Mouse (Mus musculus): ENCODE data around the gene Eif4e1b. TPM values are rescaled to one million over a fixed set of nuclear protein-coding genes. Genes with fewer than 3 reads are reported as not detected.
A peak's percentile ranks its signal among the peaks of the same experiment; 100 is the strongest.
"Not testable (repeated sequence)": the region's sequence is repeated elsewhere in the genome, so short reads cannot be mapped to it uniquely, and the experiment has no call there.

Eif4e1b gene
- polyA plus RNA-seq, 1 experiment from 2014 or later = not detected

DNA sequence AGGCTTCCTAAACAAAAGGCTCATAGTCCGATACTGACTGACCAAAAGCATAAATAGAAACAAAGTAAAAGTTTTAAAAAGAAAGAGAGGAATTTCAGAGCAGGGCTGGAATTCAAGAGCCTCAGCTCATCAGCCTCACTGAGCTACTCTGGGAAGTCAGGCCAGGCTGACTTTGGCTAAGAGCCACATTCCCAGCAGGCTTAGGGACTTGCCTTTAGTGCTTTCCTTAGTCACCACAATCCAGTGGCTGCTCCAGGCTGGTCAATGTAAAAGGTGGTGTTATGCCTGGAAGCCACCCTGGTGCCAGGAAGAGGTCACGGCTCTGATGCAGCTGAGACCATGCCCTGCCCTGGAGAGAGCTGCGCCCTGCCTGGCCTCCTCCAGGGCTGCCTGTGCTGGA, 3.2 kb upstream of the Eif4e1b start:
- H3K27me3 ChIP-seq (ENCODE audit: control insufficient read depth, insufficient read depth, low read length) = no peaks in the 10 kb centered on the region
- H3K9ac ChIP-seq (ENCODE audit: low read depth, low read length) = no peak overlapping the region
- H3K27ac ChIP-seq (ENCODE audit: low read depth, low read length) = no peak overlapping the region
- H3K4me3 ChIP-seq (ENCODE audit: low read length) = no peak overlapping the region
- no peak overlapping the region for H3K4me2 ChIP-seq (replicated peaks; ENCODE audit: low read depth, low read length)
- no peaks in the 10 kb centered on the region for H3K4me1 ChIP-seq (ENCODE audit: control insufficient read depth, insufficient read depth, low read length)
- H3K36me3 ChIP-seq (ENCODE audit: control insufficient read depth, insufficient read depth, low read length) = no peaks in the 10 kb centered on the region
- WGBS = 76% methylated on average over 3 of the region's 3 CpGs
- no peaks in the 10 kb centered on the region; the same call in 1 of the 2 replicates for H3K9me3 ChIP-seq (ENCODE audit: control insufficient read depth, low read length)
- ATAC-seq (ENCODE audit: low FRiP score, low TSS enrichment) = no peak

DNA sequence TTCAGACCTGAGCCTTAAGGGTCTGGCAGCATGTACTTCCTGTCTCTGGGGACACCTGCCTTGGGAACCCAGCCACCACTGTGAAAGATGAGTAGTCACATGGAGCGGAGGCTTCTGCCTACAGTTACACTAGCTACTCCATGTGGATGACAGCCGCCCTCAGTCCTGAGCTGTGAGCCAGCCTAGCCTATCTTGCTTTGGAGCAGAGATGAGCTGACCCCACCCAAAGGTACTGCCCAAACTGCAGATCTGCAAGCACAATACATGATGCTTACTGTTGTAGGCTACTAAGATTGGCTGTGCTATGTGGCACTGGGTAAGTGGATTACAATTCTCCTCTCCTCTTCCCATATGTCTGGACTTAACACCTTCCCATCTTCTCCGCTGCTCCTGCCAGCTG, 2.7 kb upstream of the Eif4e1b start:
- H3K4me1 ChIP-seq (ENCODE audit: control insufficient read depth, insufficient read depth, low read length) = no peaks in the 10 kb centered on the region
- H3K9me3 ChIP-seq (ENCODE audit: control insufficient read depth, low read length) = no peaks in the 10 kb centered on the region; the same call in 1 of the 2 replicates
- no peak for ATAC-seq (ENCODE audit: low FRiP score, low TSS enrichment)
- no peaks in the 10 kb centered on the region for H3K36me3 ChIP-seq (ENCODE audit: control insufficient read depth, insufficient read depth, low read length)
- H3K4me2 ChIP-seq (replicated peaks; ENCODE audit: low read depth, low read length) = no peak overlapping the region
- no peaks in the 10 kb centered on the region for H3K27me3 ChIP-seq (ENCODE audit: control insufficient read depth, insufficient read depth, low read length)
- whole genome bisulfite sequencing = 83% methylated on average over 3 of the region's 3 CpGs
- no peak overlapping the region for H3K9ac ChIP-seq (ENCODE audit: low read depth, low read length)
- H3K27ac ChIP-seq (ENCODE audit: low read depth, low read length) = no peak overlapping the region
- H3K4me3 ChIP-seq (ENCODE audit: low read length) = no peak overlapping the region

GRCm38 (mm10) chr13:54783235-54783634, 563 bp upstream of the Eif4e1b start:
- Histone ChIP-seq H3K9ac (ENCODE audit: low read depth, low read length) (no peak overlapping the region), H3K9me3 (ENCODE audit: control insufficient read depth, low read length) (no peaks in the 10 kb centered on the region), H3K4me1 (ENCODE audit: control insufficient read depth, insufficient read depth, low read length) (no peaks in the 10 kb centered on the region), H3K27ac (ENCODE audit: low read depth, low read length) (no peak overlapping the region), H3K36me3 (ENCODE audit: control insufficient read depth, insufficient read depth, low read length) (no peaks in the 10 kb centered on the region), H3K4me3 (ENCODE audit: low read length) (no peak overlapping the region), H3K27me3 (ENCODE audit: control insufficient read depth, insufficient read depth, low read length) (no peaks in the 10 kb centered on the region), H3K4me2 (replicated peaks; ENCODE audit: low read depth, low read length) (no peak overlapping the region)
- no peak for ATAC-seq (ENCODE audit: low FRiP score, low TSS enrichment)
- 43% methylated on average over 2 of the region's 2 CpGs for WGBS

DNA sequence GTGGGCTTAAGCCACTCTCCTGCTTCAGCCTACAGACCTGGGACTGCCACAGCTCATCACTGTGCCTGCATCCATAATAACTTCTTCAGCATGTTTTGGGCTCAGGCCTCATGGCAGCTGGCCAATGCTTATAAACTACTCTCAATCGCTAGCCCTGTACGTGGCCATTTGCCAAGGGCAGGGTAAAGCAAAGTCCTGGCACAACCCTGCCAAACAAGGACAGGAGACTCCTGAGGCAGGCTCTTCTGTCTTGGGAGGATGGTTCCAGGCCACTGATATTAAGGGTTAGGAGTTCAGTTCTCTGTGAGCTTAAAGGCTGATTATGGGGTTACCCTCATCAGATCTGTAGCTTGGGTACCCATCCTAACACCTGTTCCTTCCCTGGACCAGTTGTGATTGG, 3.8 kb downstream of the Eif4e1b start:
- not testable (repeated sequence) for H3K36me3 ChIP-seq (ENCODE audit: control insufficient read depth, insufficient read depth, low read length); H3K4me3 ChIP-seq (ENCODE audit: low read length); H3K4me1 ChIP-seq (ENCODE audit: control insufficient read depth, insufficient read depth, low read length); H3K4me2 ChIP-seq (replicated peaks; ENCODE audit: low read depth, low read length); H3K27ac ChIP-seq (ENCODE audit: low read depth, low read length); ATAC-seq (ENCODE audit: low FRiP score, low TSS enrichment); H3K9me3 ChIP-seq (ENCODE audit: control insufficient read depth, low read length); H3K27me3 ChIP-seq (ENCODE audit: control insufficient read depth, insufficient read depth, low read length); H3K9ac ChIP-seq (ENCODE audit: low read depth, low read length)
- 74% methylated on average over 2 of the region's 2 CpGs for WGBS

GRCm38 (mm10) chr13:54788740-54789560, 5.2 kb downstream of the Eif4e1b start, which contains the start of gene Tspan17:
Tspan17 (plus strand) TSS chr13:54789377.
- ATAC-seq (ENCODE audit: low FRiP score, low TSS enrichment) = peak; percentile 90
- H3K27me3 ChIP-seq (ENCODE audit: control insufficient read depth, insufficient read depth, low read length) = peaks cover 9% of the 10 kb centered on the region; the same call in 1 of the 2 replicates
- H3K9ac ChIP-seq (ENCODE audit: low read depth, low read length) = peak within 1 kb of the TSS; percentile 35; the same call in 1 of the 2 replicates
- H3K4me2 ChIP-seq (replicated peaks; ENCODE audit: low read depth, low read length) = peak within 1 kb of the TSS; percentile 98
- H3K9me3 ChIP-seq (ENCODE audit: control insufficient read depth, low read length) = no peaks in the 10 kb centered on the region
- peaks cover 3% of the 10 kb centered on the region; the same call in 1 of the 2 replicates for H3K4me1 ChIP-seq (ENCODE audit: control insufficient read depth, insufficient read depth, low read length)
- H3K36me3 ChIP-seq (ENCODE audit: control insufficient read depth, insufficient read depth, low read length) = no peaks in the 10 kb centered on the region
- peak within 1 kb of the TSS; percentile 58 for H3K4me3 ChIP-seq (ENCODE audit: low read length)
- 2% methylated on average over 47 of the region's 49 CpGs for WGBS
- no peak within 1 kb of the TSS for H3K27ac ChIP-seq (ENCODE audit: low read depth, low read length)

GRCm38 (mm10) chr13:54789561-54790397, 6.0 kb downstream of the Eif4e1b start:
- no peak overlapping the region for H3K27ac ChIP-seq (ENCODE audit: low read depth, low read length)
- peak; percentile 50 for ATAC-seq (ENCODE audit: low FRiP score, low TSS enrichment)
- H3K4me3 ChIP-seq (ENCODE audit: low read length) = peak overlapping the region; percentile 58
- no peaks in the 10 kb centered on the region for H3K36me3 ChIP-seq (ENCODE audit: control insufficient read depth, insufficient read depth, low read length)
- H3K4me1 ChIP-seq (ENCODE audit: control insufficient read depth, insufficient read depth, low read length) = peaks cover 3% of the 10 kb centered on the region; the same call in 1 of the 2 replicates
- H3K9me3 ChIP-seq (ENCODE audit: control insufficient read depth, low read length) = no peaks in the 10 kb centered on the region
- WGBS = 2% methylated on average over 38 of the region's 38 CpGs
- H3K9ac ChIP-seq (ENCODE audit: low read depth, low read length) = peak overlapping the region; percentile 35; the same call in 1 of the 2 replicates
- H3K4me2 ChIP-seq (replicated peaks; ENCODE audit: low read depth, low read length) = peak overlapping the region; percentile 98
- peaks cover 9% of the 10 kb centered on the region for H3K27me3 ChIP-seq (ENCODE audit: control insufficient read depth, insufficient read depth, low read length)

DNA sequence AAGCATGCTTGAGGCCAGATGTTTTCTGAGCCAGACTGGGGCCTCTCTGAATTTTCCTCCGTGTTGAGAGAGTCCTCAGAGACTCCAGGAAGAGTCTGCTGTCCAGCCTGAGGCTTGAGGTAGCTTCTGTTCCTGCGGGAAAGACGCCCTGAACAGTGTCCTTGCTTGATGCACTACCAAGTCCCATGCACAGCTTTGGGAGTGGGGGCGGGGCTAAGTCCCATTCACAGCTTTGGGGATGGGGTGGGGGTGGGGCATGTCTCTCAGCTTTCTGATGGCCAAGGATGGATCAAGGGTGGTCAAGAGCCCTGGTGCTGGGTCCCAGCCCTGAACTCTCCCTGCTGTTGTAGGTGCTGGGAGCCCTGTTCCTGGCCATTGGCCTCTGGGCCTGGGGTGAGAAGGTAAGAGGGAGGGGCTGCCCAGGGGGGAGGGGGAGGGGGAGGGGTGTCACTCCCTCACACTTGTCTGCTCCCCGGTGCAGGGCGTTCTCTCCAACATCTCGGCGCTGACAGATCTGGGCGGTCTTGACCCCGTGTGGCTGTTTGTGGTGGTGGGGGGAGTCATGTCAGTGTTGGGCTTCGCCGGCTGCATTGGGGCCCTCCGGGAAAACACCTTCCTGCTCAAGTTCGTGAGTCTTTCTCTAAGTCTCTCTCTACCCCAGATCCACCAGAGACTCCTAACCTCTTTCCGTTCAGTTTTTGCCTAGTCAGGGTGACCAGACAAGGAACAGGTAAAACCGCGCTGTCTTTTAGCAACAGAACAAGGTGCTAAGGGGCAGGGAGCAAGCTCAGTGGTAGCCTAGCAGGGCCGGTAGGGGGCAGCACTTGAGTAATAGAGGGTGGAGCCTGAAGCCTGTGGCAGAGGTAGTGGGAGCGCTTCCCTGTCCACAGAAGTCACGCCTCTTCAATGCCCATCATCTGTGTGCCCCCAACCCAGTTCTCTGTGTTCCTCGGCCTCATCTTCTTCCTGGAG, 8.7 kb downstream of the Eif4e1b start:
- Histone ChIP-seq H3K4me1 (ENCODE audit: control insufficient read depth, insufficient read depth, low read length) (peaks cover 3% of the 10 kb centered on the region; the same call in 1 of the 2 replicates), H3K9me3 (ENCODE audit: control insufficient read depth, low read length) (no peaks in the 10 kb centered on the region), H3K9ac (ENCODE audit: low read depth, low read length) (no peak overlapping the region), H3K27me3 (ENCODE audit: control insufficient read depth, insufficient read depth, low read length) (peaks cover 9% of the 10 kb centered on the region), H3K27ac (ENCODE audit: low read depth, low read length) (no peak overlapping the region), H3K4me2 (replicated peaks; ENCODE audit: low read depth, low read length) (no peak overlapping the region), H3K36me3 (ENCODE audit: control insufficient read depth, insufficient read depth, low read length) (no peaks in the 10 kb centered on the region), H3K4me3 (ENCODE audit: low read length) (no peak overlapping the region)
- no peak for ATAC-seq (ENCODE audit: low FRiP score, low TSS enrichment)
- WGBS = 16% methylated on average over 21 of the region's 21 CpGs

DNA sequence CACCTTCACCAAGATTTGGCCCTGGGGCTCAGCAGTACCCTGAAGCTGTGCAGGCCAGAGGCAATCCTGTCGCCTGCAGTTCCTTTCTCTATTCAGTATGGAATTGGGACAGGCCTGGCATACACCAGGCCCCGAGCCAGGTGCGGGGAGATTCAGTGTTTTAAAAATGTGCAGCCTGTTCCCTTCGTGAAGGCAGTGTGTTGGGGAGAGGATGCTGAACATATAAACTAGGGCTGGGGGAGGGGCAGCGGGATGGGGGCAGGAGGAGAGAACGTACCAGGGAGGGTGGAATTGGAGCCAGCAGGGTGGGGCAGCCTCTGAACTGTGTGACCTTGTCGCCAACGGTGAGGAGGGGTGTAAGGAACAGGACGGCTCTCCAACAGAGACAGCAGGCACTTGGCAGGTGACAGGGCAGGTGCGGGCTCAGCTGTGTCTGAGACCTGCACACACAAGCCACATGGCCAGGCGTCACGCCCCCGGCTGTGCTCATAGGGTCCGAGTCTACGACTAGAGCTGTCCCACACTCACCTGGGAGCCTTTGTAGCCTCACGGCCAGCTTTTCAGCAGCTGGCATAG, 10.3 kb downstream of the Eif4e1b start:
- no peaks in the 10 kb centered on the region for H3K9me3 ChIP-seq (ENCODE audit: control insufficient read depth, low read length)
- H3K27ac ChIP-seq (ENCODE audit: low read depth, low read length) = no peak overlapping the region
- ATAC-seq (ENCODE audit: low FRiP score, low TSS enrichment) = no peak
- H3K27me3 ChIP-seq (ENCODE audit: control insufficient read depth, insufficient read depth, low read length) = peaks cover 13% of the 10 kb centered on the region
- no peaks in the 10 kb centered on the region for H3K36me3 ChIP-seq (ENCODE audit: control insufficient read depth, insufficient read depth, low read length)
- H3K4me2 ChIP-seq (replicated peaks; ENCODE audit: low read depth, low read length) = no peak overlapping the region
- no peak overlapping the region for H3K4me3 ChIP-seq (ENCODE audit: low read length)
- H3K4me1 ChIP-seq (ENCODE audit: control insufficient read depth, insufficient read depth, low read length) = peaks cover 3% of the 10 kb centered on the region; the same call in 1 of the 2 replicates
- 67% methylated on average over 16 of the region's 16 CpGs for WGBS
- H3K9ac ChIP-seq (ENCODE audit: low read depth, low read length) = no peak overlapping the region

Data from kidney, embryonic 14.5 days (tissue).